Mouse (Mus musculus) left cerebral cortex, adult 2 months (tissue): Measurements from ENCODE around the gene Npas1. TPM values are rescaled to one million over a fixed set of nuclear protein-coding genes. Genes with fewer than 3 reads are reported as not detected.

Experiments used
- DNase-seq, 2 experiments: peaks; one replicate each; pipeline ENCODE4 v3.0.0; 2021 to 2022; ENCODE audit warnings: low spot score in 2 of 2, mixed read lengths in 1 of 2; ENCODE audit errors: extremely low spot score in 1 of 2
- H3K27ac ChIP-seq: fragments of 200-600 bp; 2 replicates; pipeline ENCODE4 v1.8.1; 2022
- H3K4me3 ChIP-seq: fragments of 200-600 bp; 2 replicates; pipeline ENCODE4 v1.8.1; 2022
- CTCF ChIP-seq: fragments of 200-600 bp; IDR thresholded peaks from 2 replicates; pipeline ENCODE4 v1.8.1; 2022; ENCODE audit warnings: antibody characterized with exemption, mild to moderate bottlenecking, moderate library complexity
- intact Hi-C: fragments of 180-260 bp; cut with DNase I; formaldehyde crosslinking; loops from one replicate; pipeline ENCODE4 v1.15.1; 2025
- total RNA-seq, 2 experiments: library from RNA; stranded (reverse); gene quantifications; 2 replicates each; pipeline ENCODE4 v1.2.3; 2021

Gene Npas1
- total RNA-seq, 2 experiments from 2014 or later, result 10.2 to 11.5 TPM

DNA sequence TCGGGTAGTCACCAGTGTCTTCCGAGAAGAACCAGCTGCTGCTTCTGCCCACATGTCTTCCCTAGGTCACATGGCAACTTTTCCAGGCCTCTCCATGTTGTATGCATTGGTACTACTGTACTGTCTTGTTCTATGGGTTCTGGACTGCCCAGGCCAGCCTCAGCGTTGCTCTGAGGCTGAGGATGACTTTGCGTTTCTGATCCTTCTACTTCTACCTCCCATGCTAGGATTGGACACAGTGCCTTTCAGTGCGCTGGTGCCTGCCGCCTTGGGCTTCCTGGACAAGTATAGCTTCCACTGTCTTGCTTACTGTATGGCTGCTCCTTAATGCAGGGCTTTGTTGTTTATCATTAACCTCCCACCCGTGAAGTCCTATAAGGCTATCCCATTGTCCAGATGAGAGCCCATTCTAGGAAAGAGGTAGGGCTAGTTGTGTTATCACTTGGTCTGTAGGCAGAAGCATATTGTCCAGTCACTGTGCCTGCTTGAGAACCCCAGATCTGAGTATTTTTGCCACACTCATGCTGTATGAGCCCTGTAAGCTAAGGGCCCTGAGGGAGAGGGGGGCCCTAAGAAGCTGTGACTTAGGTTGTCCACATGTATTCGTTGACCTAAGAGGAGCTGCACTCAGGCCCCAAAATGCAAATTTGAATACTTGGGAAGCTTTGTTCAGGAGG is 65.2 kb downstream of the Npas1 start:
- no peak for TF ChIP-seq CTCF
- no peak overlapping the region for H3K4me3 ChIP-seq
- intact Hi-C loops, result no loop called here
- no peak overlapping the region for H3K27ac ChIP-seq
- DNase-seq, result no peak

DNA sequence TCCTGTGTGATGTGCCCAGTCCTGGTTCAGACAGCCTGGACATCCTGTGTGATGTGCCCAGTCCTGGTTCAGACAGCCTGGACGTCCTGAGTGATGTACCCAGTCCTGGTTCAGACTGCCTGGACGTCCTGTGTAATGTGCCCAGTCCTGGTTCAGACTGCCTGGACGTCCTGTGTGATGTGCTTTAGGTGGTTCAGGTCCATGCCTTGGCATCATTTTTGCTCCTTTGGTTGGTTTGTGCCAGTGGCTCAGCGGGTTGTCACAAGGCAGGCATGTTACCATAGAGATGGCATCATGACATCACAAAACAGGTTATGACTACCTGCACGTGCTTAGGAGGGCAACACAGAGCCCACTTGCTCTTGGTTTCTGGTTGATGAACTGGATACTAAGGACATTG is 66.4 kb downstream of the Npas1 start:
- TF ChIP-seq CTCF, result no peak
- intact Hi-C loops, result no loop called here

DNA sequence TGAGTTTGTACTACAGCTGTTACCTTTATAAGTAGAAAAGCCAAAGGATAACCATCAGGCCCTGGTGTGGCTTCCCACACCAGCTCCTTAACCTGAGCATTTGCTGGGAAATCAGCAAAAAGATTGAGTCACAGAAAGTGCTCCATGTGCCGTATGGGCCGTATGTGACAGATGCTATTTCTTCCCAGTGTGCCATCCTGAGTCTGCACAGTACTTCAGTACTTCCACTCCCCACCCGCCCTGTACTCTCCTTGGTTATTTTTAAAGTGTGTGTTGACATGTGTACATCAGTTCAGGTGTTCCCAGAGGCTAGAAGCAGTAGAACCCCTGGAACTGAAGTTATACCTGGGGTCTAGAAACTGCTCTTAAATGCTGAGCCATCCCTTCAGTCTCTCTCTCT is 70.5 kb downstream of the Npas1 start:
- TF ChIP-seq CTCF, result no peak
- intact Hi-C loops, result no loop called here
- H3K27ac ChIP-seq, result no peak overlapping the region

More for the DNA sequence above, 66.4 kb downstream of the Npas1 start:
- no peak for DNase-seq
- Histone ChIP-seq H3K27ac (no peak overlapping the region), H3K4me3 (no peak overlapping the region)

More for the DNA sequence above, 70.5 kb downstream of the Npas1 start:
- no peak for DNase-seq
- H3K4me3 ChIP-seq, result no peak overlapping the region

Other genes starting within 250 kb of the Npas1 start
- gene C5ar2, start 233.6 kb downstream of the Npas1 start, total RNA-seq, result under 1 TPM; 0.42 to 0.54 TPM
- gene C5ar1, start 218.2 kb downstream of the Npas1 start, total RNA-seq, result 1 to 10 TPM; 1.3 to 1.7 TPM
- gene Inafm1, start 204.1 kb downstream of the Npas1 start, total RNA-seq, result 10 to 100 TPM; 36.7 to 41.3 TPM
- 10 to 100 TPM; 94.3 to 95.1 TPM for gene Ccdc9, start 190.9 kb downstream of the Npas1 start, total RNA-seq
- 1 to 10 TPM; 9.1 to 9.7 TPM for gene Bbc3, start 169.3 kb downstream of the Npas1 start, total RNA-seq
- gene Sae1, start 89.9 kb downstream of the Npas1 start, total RNA-seq, result 100 to 1,000 TPM; 100 to 105 TPM
- gene Zc3h4, start 76.8 kb downstream of the Npas1 start, total RNA-seq, result 10 to 100 TPM; 58.3 to 58.7 TPM
- 10 to 100 TPM; 68.0 to 69.0 TPM for gene Tmem160, start 24.9 kb downstream of the Npas1 start, total RNA-seq
- gene Arhgap35, start 137.3 kb upstream of the Npas1 start, total RNA-seq, result 100 to 1,000 TPM; 138 to 140 TPM
- gene Ceacam15, start 198.0 kb upstream of the Npas1 start, total RNA-seq, result not detected
- under 1 TPM; 0.32 to 0.33 TPM for gene Ceacam9, start 244.2 kb upstream of the Npas1 start, total RNA-seq